Mouse (Mus musculus) cortical plate, adult 2 months (tissue): Measurements from ENCODE around the gene Ndufa4l2.

ENCODE experiments used
- CTCF ChIP-seq: fragments of 200-500 bp; IDR thresholded peaks from 2 replicates; pipeline ENCODE4 v1.5.1; 2011; ENCODE audit warnings: mild to moderate bottlenecking, control low read depth, low read length; ENCODE audit not compliant: insufficient read depth; ENCODE audit errors: extremely low read depth
- POLR2A ChIP-seq: fragments of 200-500 bp; IDR thresholded peaks from 2 replicates; pipeline ENCODE4 v1.6.1; 2011; ENCODE audit warnings: mild to moderate bottlenecking, low read length, control low read depth; ENCODE audit not compliant: insufficient read depth; ENCODE audit errors: extremely low read depth

DNA sequence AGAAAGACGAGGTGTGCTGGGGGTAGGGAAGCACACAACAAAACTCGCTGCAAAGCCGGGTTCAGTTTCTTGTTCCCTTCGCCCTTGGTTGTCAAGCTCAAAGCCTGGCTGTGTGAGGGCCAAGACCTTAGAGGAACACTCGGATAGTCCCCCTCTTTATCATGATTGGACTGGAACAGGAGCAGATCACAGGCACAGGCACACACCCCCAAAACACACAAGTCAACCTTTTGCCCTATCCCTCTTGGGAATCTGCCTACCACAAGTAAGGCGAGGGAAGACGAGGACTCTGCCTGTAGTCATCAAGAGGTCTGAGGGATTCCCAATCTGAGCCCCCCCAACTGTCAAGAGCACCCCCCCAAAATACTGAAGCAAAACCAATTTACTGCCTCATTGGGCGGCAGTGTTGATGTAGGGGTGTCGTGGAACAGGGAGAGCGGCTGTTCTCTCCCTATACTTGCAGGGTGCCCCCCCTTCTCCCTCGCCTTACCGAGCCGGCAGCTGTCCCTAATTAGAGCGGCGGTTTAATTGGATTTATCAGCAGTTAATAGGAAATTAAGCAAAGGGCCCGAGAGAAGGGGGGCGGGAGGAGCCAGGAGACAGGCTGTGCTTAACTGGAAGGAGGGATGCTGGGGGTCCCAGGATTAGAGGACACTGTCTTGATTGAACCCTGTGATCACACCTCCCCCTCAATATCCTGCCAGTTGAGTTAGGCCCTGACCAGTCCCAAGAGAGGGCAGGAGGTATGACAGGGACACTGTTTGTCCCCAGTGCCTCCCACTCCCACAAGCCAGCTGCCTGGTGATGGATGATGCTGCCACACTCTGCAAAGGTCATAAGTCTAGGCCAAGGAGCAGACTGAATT is 4.7 kb upstream of the Ndufa4l2 start:
- TF ChIP-seq CTCF (no peak), POLR2A (no peak)
